Mouse (Mus musculus): ENCODE results near the gene Parp8. TPM values are rescaled to one million over a fixed set of nuclear protein-coding genes. Genes with fewer than 3 reads are reported as not detected.

Gene Parp8
- polyA plus RNA-seq (2015; fragmentation: Nextera tagmentation; extraction: Ambion mirVana) = 10.8 and 14.4 TPM in 2 replicates

DNA sequence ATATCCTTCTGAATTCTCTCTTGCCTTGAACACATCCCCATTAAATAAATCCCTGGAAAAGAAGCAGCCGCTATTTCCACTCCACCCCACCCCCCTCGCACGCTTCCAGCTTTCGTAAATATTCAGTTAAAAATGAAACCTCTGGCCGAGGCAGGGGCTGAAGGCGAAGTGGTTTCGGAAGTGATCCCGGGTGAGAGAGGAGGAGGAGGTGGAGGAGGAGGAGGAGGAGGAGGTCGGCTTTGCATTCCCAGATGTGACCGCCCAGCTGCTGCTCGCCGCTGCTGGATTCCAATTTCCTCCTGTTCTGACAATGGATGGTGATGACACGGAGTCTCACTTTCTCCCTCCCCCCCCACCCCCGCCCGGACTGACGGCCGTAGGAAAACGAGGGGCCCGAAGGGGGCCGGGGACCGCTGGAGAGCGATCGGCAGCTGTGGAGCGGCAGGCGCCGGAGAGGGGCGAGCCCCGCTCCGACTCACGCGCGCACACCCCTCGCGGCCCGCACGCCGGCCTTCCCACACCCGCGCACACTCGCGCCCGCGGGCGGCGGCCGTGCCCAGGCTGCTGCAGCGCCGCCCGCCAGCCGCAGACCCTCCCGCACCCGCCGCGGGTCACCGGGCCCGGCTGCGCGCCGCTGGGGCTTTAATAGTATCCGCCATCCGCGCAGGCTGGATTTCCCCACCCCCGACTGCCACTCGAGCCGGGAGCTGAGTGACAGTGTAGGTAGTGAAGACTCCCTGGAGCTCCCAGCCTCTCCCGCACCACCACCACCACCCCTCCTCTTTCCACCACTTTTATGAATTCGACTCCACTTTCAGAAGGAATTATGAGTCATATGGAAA, at the start of gene Parp8:
TSS of gene Parp8 (minus strand) at position 312 of the 842 bp plus-strand sequence.
- peaks cover 17% of the 10 kb centered on the region for H3K4me1 ChIP-seq
- H3K27me3 ChIP-seq = peaks cover 5% of the 10 kb centered on the region; the same call in 1 of the 2 replicates
- H3K36me3 ChIP-seq (ENCODE audit: poor library complexity, severe bottlenecking) = no peaks in the 10 kb centered on the region
- H3K4me2 ChIP-seq = peak within 1 kb of the TSS; percentile 83
- peak within 1 kb of the TSS; percentile 87 for H3K27ac ChIP-seq
- peak within 1 kb of the TSS; percentile 82 for H3K4me3 ChIP-seq
- under 1% methylated on average over 54 of the region's 67 CpGs for WGBS
- H3K9me3 ChIP-seq (replicated peaks) = no peaks in the 10 kb centered on the region
- peak; percentile 72 for ATAC-seq
- peak within 1 kb of the TSS; percentile 91 for H3K9ac ChIP-seq

DNA sequence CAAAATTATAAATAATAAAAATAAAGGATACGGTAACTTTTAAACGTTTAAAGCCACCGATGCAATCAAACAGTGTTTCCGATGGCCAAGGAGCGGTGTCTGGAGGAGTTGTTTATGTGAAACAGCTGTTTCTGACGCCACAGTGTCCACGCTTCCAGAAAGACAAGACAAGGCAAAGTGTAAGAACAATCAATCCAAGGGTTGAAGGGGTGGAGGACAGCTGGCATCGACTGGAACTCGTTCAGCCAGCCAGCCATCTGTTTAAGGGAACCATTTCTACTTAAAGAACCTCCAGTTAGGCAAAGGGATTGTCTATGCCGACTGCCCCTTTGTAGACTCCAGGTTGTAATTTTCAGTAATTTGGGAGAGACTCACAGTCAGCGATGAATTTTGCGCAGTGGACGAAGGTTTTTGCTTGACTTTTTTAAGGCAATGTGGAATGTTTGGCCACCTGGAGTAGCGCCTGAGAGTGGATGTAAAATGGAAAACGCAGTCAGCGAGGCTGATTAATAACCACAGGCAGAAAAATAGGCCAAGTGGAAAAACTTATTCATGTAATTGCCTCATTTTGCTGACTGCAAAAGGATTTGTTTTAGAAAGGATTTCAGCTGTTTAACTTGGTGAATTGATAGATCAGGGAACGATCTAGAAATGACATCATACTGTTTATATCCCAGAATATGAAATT, 37.4 kb upstream of the Parp8 start:
- Histone ChIP-seq H3K27ac (no peak overlapping the region), H3K27me3 (no peaks in the 10 kb centered on the region), H3K36me3 (ENCODE audit: poor library complexity, severe bottlenecking) (no peaks in the 10 kb centered on the region), H3K4me3 (no peak overlapping the region), H3K9me3 (replicated peaks) (no peaks in the 10 kb centered on the region), H3K9ac (no peak overlapping the region), H3K4me2 (no peak overlapping the region), H3K4me1 (no peaks in the 10 kb centered on the region)
- ATAC-seq = peak; percentile 59
- 65% methylated on average over 17 of the region's 17 CpGs for WGBS

DNA sequence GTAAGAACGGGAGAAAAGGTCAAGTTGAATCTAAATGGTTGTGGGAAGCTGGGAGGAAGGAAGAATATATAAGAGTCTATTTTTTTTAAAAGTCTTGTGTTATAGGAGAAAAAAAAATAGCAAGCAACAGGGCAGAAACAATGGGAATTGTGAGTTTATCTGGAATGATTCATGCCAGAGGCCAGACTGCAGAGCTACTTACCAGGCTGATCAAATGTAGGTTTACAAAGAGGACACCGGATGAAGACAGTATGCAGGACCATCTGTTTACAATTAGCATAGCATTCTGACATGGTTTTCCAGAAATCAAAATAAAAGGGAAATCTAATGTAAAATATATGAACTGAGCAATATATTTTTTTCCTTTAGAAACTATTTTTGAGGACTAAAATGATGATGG, 31.1 kb upstream of the Parp8 start:
- H3K9ac ChIP-seq = no peak overlapping the region
- H3K27me3 ChIP-seq = no peaks in the 10 kb centered on the region
- 63% methylated on average over 2 of the region's 2 CpGs for WGBS
- no peak overlapping the region for H3K4me3 ChIP-seq
- no peak overlapping the region for H3K4me2 ChIP-seq
- H3K4me1 ChIP-seq = no peaks in the 10 kb centered on the region
- no peak for ATAC-seq
- H3K9me3 ChIP-seq (replicated peaks) = no peaks in the 10 kb centered on the region
- H3K27ac ChIP-seq = no peak overlapping the region
- H3K36me3 ChIP-seq (ENCODE audit: poor library complexity, severe bottlenecking) = no peaks in the 10 kb centered on the region

DNA sequence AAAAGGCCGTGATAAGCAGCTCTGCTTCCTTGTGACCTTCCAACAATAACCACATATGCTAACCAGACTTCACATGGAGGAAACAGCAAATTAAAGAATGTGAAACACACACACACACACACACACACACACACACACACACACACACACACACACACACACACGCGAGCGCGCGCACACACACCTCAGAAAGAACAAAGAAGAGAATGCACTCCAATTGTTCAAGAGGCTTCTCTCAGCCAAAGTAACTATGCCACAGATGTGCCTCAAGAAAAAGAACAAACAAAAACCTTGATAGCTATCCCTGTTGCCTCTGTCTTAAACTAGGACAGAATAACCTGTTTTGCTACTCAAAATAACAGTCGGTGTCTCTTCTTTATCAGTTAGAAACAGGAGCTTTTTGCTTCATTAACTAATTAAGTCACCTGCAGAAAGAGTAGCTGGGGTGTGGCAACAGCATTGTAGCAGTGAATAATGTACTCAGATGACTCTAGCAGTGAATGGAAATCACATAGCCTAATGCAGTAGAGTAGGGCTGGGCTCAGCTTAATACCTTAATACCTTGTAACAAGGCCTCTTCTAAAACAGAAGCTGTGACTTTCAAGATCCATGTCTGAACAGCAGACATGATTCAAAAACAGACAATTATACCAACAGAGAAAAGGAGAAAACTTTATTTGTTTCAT, 29.6 kb upstream of the Parp8 start:
- Histone ChIP-seq H3K27me3 (no peaks in the 10 kb centered on the region), H3K27ac (no peak overlapping the region), H3K4me3 (no peak overlapping the region), H3K9ac (no peak overlapping the region), H3K4me1 (no peaks in the 10 kb centered on the region), H3K9me3 (replicated peaks) (no peaks in the 10 kb centered on the region), H3K36me3 (ENCODE audit: poor library complexity, severe bottlenecking) (no peaks in the 10 kb centered on the region), H3K4me2 (no peak overlapping the region)
- ATAC-seq = no peak
- 85% methylated on average over 7 of the region's 7 CpGs for WGBS

DNA sequence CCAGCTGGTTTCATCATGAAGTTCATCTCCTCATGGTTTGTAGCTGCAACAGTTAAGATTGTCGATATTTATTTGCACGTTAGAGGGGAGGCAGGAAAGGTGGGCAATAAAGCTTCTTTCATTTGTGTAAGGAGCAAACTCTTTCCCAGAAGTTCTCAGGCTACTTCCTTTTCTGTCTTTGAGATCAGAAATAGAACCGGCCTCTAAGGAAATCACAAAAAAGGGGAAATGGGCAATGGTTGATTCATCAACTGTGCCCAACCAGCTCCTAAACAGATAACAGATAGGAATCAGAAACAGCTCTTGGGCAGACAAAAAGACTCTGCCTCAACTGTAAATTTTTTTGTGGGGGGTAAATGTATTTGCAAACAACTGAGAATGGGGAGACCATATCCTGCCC, 27.4 kb upstream of the Parp8 start:
- no peak for ATAC-seq
- H3K27me3 ChIP-seq = no peaks in the 10 kb centered on the region
- 88% methylated on average over 3 of the region's 3 CpGs for WGBS
- no peaks in the 10 kb centered on the region for H3K36me3 ChIP-seq (ENCODE audit: poor library complexity, severe bottlenecking)
- no peak overlapping the region for H3K27ac ChIP-seq
- no peaks in the 10 kb centered on the region for H3K4me1 ChIP-seq
- no peaks in the 10 kb centered on the region for H3K9me3 ChIP-seq (replicated peaks)
- no peak overlapping the region for H3K4me2 ChIP-seq
- H3K9ac ChIP-seq = no peak overlapping the region
- H3K4me3 ChIP-seq = no peak overlapping the region

DNA sequence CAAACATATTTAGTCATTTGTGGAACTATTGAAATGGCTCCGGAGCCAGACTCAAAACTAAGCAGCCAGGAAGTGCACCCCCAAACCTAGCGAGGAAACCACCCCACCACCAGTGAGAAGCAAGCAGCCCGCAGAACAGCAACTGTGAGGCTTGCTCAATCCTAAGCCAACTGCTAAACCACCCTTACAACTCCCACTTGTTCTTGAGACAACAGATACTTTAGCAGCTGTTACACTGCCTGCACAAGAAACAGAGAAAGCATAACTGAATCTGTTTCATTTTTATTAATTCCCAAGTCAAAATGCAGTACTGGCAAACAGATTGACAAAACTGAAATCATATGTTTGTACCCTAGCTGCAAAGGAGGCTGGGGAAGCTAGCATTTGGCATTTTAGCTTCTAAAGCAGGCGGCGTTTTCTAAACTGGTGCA, 23.2 kb upstream of the Parp8 start:
- peak; percentile 85; the same call in 1 of the 2 replicates for ATAC-seq
- Histone ChIP-seq H3K27ac (no peak overlapping the region), H3K4me2 (no peak overlapping the region), H3K4me3 (no peak overlapping the region), H3K9me3 (replicated peaks) (no peaks in the 10 kb centered on the region), H3K9ac (no peak overlapping the region), H3K36me3 (ENCODE audit: poor library complexity, severe bottlenecking) (no peaks in the 10 kb centered on the region), H3K4me1 (no peaks in the 10 kb centered on the region), H3K27me3 (no peaks in the 10 kb centered on the region)
- 86% methylated on average over 5 of the region's 5 CpGs for WGBS

DNA sequence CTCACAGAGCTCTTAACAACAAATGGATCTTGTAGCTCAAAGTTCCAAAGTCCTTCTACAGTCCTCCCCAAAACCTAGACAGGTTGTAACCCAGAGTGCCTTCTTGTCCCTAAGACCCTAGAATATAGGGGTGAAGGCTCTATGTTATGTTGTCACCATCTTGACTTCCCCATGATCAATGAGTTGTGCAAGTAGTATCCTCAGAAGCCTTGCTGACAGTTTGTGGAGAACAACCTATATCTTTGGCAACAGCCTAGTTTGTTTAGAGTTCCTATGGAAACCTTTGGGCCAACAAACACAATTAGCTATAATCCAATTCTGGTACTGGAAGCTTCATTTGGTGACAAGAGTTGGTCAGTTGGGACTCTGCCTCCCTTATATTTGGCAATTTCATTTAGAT, 18.2 kb upstream of the Parp8 start:
- no peak overlapping the region for H3K9ac ChIP-seq
- no peak for ATAC-seq
- no peaks in the 10 kb centered on the region for H3K9me3 ChIP-seq (replicated peaks)
- H3K4me2 ChIP-seq = no peak overlapping the region
- H3K27me3 ChIP-seq = no peaks in the 10 kb centered on the region
- no peak overlapping the region for H3K27ac ChIP-seq
- no peaks in the 10 kb centered on the region for H3K36me3 ChIP-seq (ENCODE audit: poor library complexity, severe bottlenecking)
- H3K4me1 ChIP-seq = no peaks in the 10 kb centered on the region
- H3K4me3 ChIP-seq = no peak overlapping the region

DNA sequence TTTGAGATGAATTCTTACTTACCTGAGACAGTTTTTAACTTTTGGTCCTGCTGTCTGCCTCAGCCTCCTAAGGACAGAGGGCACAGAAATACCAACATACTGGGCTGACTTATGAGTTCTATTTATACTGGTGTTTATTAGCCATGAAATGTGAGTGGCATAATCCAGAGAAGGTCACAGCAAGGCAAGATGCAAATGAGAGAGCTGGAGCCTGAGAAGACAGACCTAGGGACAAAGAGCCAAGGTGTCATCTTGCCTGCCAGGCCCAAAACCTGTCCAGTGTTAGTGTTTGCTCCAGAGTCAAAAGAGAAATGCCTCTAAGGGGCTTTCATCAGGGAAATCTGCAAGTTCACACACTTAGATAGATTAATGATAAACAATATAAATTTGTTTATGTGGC, 15.7 kb upstream of the Parp8 start:
- no peaks in the 10 kb centered on the region for H3K27me3 ChIP-seq
- no peak overlapping the region for H3K4me2 ChIP-seq
- H3K36me3 ChIP-seq (ENCODE audit: poor library complexity, severe bottlenecking) = no peaks in the 10 kb centered on the region
- no peak overlapping the region for H3K4me3 ChIP-seq
- H3K9ac ChIP-seq = no peak overlapping the region
- ATAC-seq = no peak
- H3K27ac ChIP-seq = no peak overlapping the region
- H3K4me1 ChIP-seq = no peaks in the 10 kb centered on the region
- H3K9me3 ChIP-seq (replicated peaks) = no peaks in the 10 kb centered on the region

DNA sequence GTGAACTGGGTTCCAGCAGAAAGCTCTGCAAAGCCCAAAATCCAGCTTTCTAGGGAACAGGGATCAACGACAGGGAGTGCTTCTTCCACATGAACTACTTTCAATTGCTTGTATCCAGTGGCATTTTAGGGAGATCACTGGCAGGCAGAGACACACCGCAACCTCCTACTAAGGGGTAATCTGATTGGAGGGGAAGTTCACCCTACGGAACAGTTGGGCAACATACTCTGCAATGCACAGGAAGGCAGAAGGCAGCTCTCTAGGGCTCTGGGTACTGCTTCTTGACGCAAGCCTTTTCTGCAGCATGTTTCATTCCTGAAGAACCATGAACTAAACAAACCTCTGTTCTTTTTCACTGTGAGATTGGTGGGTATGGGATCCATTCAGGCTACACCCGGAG, 10.9 kb upstream of the Parp8 start:
- H3K9me3 ChIP-seq (replicated peaks) = no peaks in the 10 kb centered on the region
- no peak overlapping the region for H3K9ac ChIP-seq
- ATAC-seq = no peak
- H3K36me3 ChIP-seq (ENCODE audit: poor library complexity, severe bottlenecking) = no peaks in the 10 kb centered on the region
- WGBS = 61% methylated on average over 5 of the region's 5 CpGs
- no peak overlapping the region for H3K27ac ChIP-seq
- H3K27me3 ChIP-seq = no peaks in the 10 kb centered on the region
- H3K4me1 ChIP-seq = no peaks in the 10 kb centered on the region
- H3K4me2 ChIP-seq = no peak overlapping the region
- H3K4me3 ChIP-seq = no peak overlapping the region

DNA sequence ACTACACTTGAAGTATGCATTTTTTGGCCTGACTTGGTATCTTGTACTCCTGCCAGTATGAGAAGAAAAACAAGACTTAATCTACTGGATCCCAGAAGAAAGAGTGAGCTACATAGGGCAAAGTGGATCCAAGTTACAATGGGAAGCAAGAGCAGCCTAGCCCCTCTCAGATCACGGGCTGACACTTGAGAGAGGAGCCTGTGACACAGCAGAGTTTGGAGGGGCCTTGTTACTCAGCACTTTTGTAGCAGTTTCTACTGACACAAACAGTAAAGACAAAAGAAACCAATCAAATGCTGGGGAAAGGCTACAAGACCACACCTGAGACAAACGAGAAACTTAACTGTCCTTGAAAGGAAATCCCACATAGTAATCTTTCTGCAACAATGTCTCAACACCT, 9.8 kb upstream of the Parp8 start:
- H3K4me1 ChIP-seq = no peaks in the 10 kb centered on the region
- no peak overlapping the region for H3K4me3 ChIP-seq
- ATAC-seq = no peak
- H3K9ac ChIP-seq = no peak overlapping the region
- H3K27me3 ChIP-seq = no peaks in the 10 kb centered on the region
- H3K9me3 ChIP-seq (replicated peaks) = no peaks in the 10 kb centered on the region
- WGBS = 54% methylated on average over 2 of the region's 2 CpGs
- no peak overlapping the region for H3K27ac ChIP-seq
- no peaks in the 10 kb centered on the region for H3K36me3 ChIP-seq (ENCODE audit: poor library complexity, severe bottlenecking)
- no peak overlapping the region for H3K4me2 ChIP-seq

DNA sequence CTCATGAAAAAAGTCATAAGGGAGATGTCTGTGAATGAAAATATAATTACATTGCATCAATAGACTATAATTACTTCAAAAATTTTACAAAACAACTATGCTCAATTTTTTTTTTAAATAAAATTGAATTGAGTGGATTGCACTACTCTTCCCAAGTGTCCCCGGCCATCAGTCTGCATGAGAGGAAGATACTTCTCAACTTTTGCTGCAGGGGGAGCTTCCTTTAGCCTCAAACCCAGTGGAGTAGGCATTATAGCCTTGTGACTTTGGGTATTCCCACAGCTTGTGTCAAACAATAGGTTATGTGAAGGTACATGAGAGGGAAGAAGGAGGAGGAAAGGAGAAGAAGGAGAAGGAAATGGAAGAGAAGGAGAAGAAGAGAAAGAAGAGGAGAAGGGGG, 9.3 kb upstream of the Parp8 start:
- Histone ChIP-seq H3K4me2 (no peak overlapping the region), H3K27me3 (no peaks in the 10 kb centered on the region), H3K27ac (no peak overlapping the region), H3K9ac (no peak overlapping the region), H3K4me1 (no peaks in the 10 kb centered on the region), H3K36me3 (ENCODE audit: poor library complexity, severe bottlenecking) (no peaks in the 10 kb centered on the region), H3K9me3 (replicated peaks) (no peaks in the 10 kb centered on the region), H3K4me3 (no peak overlapping the region)
- WGBS = 78% methylated on average over 1 of the region's 1 CpGs
- no peak for ATAC-seq

DNA sequence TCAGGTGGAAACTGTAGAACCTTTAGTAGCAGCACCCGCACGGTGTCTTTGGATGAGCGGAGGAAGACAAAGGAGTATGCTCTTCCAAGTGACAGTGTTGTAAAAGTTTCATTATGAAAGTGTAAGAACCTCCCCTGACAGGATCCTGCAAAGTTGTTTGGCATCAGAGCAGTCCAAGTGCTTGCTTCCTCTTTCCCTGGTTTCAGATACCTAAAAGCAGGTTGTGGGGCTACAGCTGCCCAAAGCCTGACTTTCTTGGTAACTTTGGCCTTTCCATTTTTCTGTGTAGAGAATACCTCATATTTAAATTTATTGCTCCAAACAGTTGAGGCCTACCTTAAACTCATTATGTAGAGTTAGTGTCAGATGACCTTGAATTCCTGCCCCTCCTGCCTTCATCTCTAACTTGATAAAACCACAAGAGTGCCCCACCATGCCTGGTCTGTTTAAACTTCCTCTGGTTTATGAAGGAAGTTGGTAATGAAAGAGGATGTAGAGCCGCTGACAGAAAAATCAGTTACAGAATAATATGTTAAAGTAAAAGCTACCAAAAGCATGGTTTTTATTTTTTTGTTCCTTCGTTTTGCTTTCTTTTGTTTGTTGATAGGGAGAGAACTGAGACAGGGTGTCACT, 8.5 kb upstream of the Parp8 start:
- 89% methylated on average over 5 of the region's 5 CpGs for WGBS
- Histone ChIP-seq H3K36me3 (ENCODE audit: poor library complexity, severe bottlenecking) (no peaks in the 10 kb centered on the region), H3K9ac (no peak overlapping the region), H3K4me3 (no peak overlapping the region), H3K27ac (no peak overlapping the region), H3K4me2 (no peak overlapping the region), H3K4me1 (no peaks in the 10 kb centered on the region), H3K27me3 (no peaks in the 10 kb centered on the region), H3K9me3 (replicated peaks) (no peaks in the 10 kb centered on the region)
- no peak for ATAC-seq

Data from forebrain, embryonic 13.5 days (tissue).